ENCODE assay signal across 8 mouse cellular contexts in genomic region chr2:27773980-27774730, GRCm38 (mm10).
DNase-seq lines count a peak whose midpoint lies in the region; ATAC-seq and TF ChIP-seq lines count a peak whose summit lies in the region.

No protein-coding gene starts in this region.

- WGBS in heart, adult 2 months: 52% methylated on average over 24 of the region's 24 CpGs
- WGBS in forebrain, postnatal 0 days: 68% methylated on average over 24 of the region's 24 CpGs

- no peaks in the 10 kb centered on the region for H3K27me3 ChIP-seq in heart, adult 2 months (ENCODE audit: control insufficient read depth, insufficient read depth, low read length)
- H3K27me3 ChIP-seq in forebrain, postnatal 0 days (ENCODE audit: insufficient read depth, low read length): no peaks in the 10 kb centered on the region

- TF ChIP-seq POLR2A in heart, adult 2 months (IDR thresholded peaks at IDR 0.05; ENCODE audit: insufficient read depth, low read depth, low read length): no peak

- H3K9ac ChIP-seq in heart, adult 2 months (ENCODE audit: low read depth, low read length): 0 out of 2 replicates have a peak overlapping the region, but pooled peaks have one; percentile 8
- H3K9ac ChIP-seq in forebrain, postnatal 0 days: no peak overlapping the region

- peak overlapping the region; percentile 66 for H3K27ac ChIP-seq in heart, adult 2 months
- H3K27ac ChIP-seq in forebrain, postnatal 0 days (ENCODE audit: low read depth, low read length): no peak overlapping the region; the same call in 1 of the 2 replicates

- H3K79me2 ChIP-seq in heart, adult 2 months (replicated peaks; ENCODE audit: control insufficient read depth, insufficient read depth, low read length): no peaks in the 10 kb centered on the region

- no peaks in the 10 kb centered on the region for H3K36me3 ChIP-seq in heart, adult 2 months (ENCODE audit: control insufficient read depth, insufficient read depth, low read length)
- H3K36me3 ChIP-seq in forebrain, postnatal 0 days (ENCODE audit: insufficient read depth): no peaks in the 10 kb centered on the region

- H3K4me3 ChIP-seq in heart, adult 2 months: no peak overlapping the region
- H3K4me3 ChIP-seq in forebrain, postnatal 0 days (ENCODE audit: low read depth, low read length): no peak overlapping the region

- no peak for TF ChIP-seq CTCF in heart, adult 2 months (IDR thresholded peaks at IDR 0.05)
- no peak for TF ChIP-seq CTCF in forebrain, postnatal 0 days (IDR thresholded peaks at IDR 0.05; ENCODE audit: low read depth)

- ATAC-seq in forebrain, postnatal 0 days: no peak
- no peak for ATAC-seq in megakaryocyte-erythroid progenitor cell, adult 5-6 weeks (replicated peaks; ENCODE audit: low FRiP score, low TSS enrichment, poor library complexity, severe bottlenecking)

- TF ChIP-seq EP300 in heart, adult 2 months (IDR thresholded peaks at IDR 0.05; ENCODE audit: insufficient read depth, low read depth, low read length): no peak; the same call in 1 of the 2 replicates

- no peaks in the 10 kb centered on the region for H3K9me3 ChIP-seq in forebrain, postnatal 0 days (ENCODE audit: low read length)

- intact Hi-C loops in heart, adult 2 months (cut with DNase I): loop anchor here (5.0 kb wide), 1 partner anchor 643 kb away; no protein-coding TSS in a partner anchor

- no peak overlapping the region for H3K4me2 ChIP-seq in forebrain, postnatal 0 days (ENCODE audit: low read depth)

- DNase-seq in ovary, adult 18-20 months (ENCODE audit: low spot score): peak; percentile 57
- no peak for DNase-seq in ovary, postnatal 10 days (ENCODE audit: low spot score)
- peak; percentile 74 to 85 for DNase-seq in heart, adult 2 months
- peak; percentile 86 for DNase-seq in kidney, postnatal 14 days
- DNase-seq in skeletal muscle tissue, adult 2 months (ENCODE audit: low read depth, low spot score): peak; percentile 89
- DNase-seq in forebrain, postnatal 0 days: no peak
- no peak for DNase-seq in right cerebral cortex, postnatal 36 days (ENCODE audit: low spot score in 2 of 2)

- peaks cover 15% of the 10 kb centered on the region for H3K4me1 ChIP-seq in heart, adult 2 months (ENCODE audit: control insufficient read depth, insufficient read depth, low read length)
- H3K4me1 ChIP-seq in forebrain, postnatal 0 days (ENCODE audit: insufficient read depth): no peaks in the 10 kb centered on the region

Comparison
In these comparisons a context has a peak if more than half of its experiments do, and no peak if none do; other contexts are left out.
1. DNase-seq: peak in ovary, adult 18-20 months (single experiment), heart, adult 2 months (2 of 2), kidney, postnatal 14 days (single experiment) and skeletal muscle tissue, adult 2 months (single experiment); none in ovary, postnatal 10 days (single experiment), forebrain, postnatal 0 days (single experiment) and right cerebral cortex, postnatal 36 days (0 of 2).